Mouse (Mus musculus): ENCODE measurements around the gene Gng2. TPM values are rescaled to one million over a fixed set of nuclear protein-coding genes. Genes with fewer than 3 reads are reported as not detected.

Gene Gng2
- polyA plus RNA-seq (2015; fragmentation: Nextera tagmentation; extraction: Ambion mirVana): 39.3 and 76.8 TPM in 2 replicates

DNA sequence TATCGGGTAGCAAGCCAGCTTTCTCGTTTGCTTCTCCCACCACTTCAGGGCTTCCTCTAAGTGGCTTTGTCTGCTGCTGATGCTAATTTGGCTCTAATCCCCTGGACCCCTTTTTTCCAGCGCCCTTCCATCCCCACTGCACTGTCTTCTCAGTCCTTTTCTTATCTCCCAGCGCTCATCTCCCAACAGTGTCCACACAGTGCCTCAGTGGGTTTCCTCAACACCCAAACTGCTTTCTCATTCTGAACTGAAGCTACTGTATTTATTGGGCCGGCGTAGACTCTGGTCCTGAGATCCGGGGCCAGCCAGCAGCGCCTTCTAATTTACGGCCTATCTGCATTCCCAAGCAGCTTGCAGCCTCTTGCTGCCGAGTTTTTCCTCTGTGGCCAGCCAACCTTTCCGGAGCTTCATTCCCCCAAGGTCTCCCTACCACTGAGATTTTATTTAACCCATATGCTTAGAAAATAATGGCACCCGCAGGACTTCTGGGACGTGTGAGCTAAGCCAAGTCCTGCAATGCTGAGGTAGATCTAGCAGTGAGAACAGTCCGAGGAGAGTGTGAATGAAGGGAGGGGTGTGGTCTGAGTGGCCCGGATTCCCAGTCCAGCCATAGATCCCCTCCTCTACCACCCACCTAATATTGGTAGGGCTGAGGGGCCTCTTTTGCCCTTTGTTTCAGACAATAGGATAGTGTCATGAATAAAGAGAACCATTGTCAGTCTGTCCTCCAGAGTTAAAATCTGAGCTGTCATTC lies at the start of gene Gng2:
TSS of gene Gng2 (minus strand) at position 357 of the 754 bp plus-strand sequence.

DNA sequence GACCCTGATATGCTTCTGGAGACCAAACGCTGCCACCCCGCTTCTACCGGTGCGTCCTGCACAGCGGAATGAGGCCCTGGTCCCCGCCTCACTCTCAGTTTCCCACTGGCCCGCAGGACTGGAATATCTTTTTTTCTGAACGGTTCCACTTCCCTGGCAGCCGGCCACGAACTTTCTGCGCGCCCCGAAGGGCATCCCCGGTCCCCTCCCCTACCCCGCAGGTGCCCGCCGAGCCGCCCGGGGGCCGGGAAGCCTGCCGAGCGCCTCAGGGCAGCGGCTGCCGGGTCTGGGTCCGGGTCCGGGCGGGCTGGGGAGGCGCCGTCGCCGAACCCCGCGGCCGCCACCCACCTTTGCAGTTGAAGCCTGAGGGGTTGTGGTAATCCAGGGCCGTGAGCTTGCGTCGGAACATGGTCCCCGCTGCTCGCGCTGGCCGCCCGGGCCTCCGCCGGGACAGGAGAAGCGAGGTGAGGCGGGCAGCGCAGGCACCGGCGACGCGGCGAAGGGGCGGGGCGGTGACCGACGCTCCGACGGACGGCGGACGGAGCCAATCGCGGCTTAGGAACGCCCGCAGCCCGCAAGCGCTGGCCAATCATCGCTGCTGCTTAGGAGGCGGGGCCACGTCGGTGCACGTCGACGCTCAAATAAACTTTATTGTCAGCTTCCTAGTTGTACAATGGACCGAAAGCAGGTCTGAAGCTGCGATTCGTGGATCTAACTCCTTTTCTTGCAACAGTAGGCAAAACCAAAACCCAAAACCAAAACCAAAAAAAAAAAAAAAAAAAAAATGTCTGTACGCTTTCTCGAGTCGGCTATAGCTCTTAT lies 153.9 kb downstream of the Gng2 start, which contains the start of gene Rtraf:
TSS of gene Rtraf (minus strand) at position 504 of the 822 bp plus-strand sequence.

Other genes starting within 250 kb of the Gng2 start
- gene Nid2, start 226.4 kb downstream of the Gng2 start, polyA plus RNA-seq (2015; fragmentation: Nextera tagmentation; extraction: Ambion mirVana): 39.6 and 40.7 TPM in 2 replicates
- gene Rtraf, start 153.8 kb downstream of the Gng2 start, polyA plus RNA-seq (2015; fragmentation: Nextera tagmentation; extraction: Ambion mirVana): 207 and 213 TPM in 2 replicates
- 21.0 and 25.3 TPM in 2 replicates for gene Saysd1, start 160.9 kb upstream of the Gng2 start, polyA plus RNA-seq (2015; fragmentation: Nextera tagmentation; extraction: Ambion mirVana)
- gene Kcnk5, start 204.2 kb upstream of the Gng2 start, polyA plus RNA-seq (2015; fragmentation: Nextera tagmentation; extraction: Ambion mirVana): 3.2 and 4.5 TPM in 2 replicates

All from adrenal gland, postnatal 0 days (tissue).